In the genomic region with DNA sequence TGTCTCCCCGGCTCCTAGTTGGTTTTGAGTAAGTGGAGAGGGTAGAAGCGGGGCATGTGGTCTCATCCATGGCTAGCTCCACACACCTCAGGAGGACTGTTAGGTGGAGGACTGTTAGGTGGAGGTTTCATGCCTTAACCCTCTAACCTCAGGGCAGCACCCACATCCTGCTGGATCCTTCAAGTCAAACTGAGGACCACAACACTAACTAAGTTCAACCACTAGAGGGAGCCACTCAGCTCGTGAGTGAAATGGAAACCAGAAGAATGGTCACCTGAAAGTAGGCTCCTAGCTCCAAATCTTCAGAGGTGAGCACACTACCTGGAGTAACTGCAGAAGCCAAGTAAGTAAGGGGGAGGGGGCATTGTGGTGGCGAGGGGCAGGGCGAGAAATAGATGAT, we compare ENCODE assay signal across 11 mouse cellular contexts. TPM values are rescaled to one million over a fixed set of nuclear protein-coding genes. Genes with fewer than 3 reads are reported as not detected.
A peak's percentile ranks its signal among the peaks of the same experiment; 100 is the strongest.
DNase-seq lines count a peak whose midpoint lies in the region; ATAC-seq and TF ChIP-seq lines count a peak whose summit lies in the region.
"Had no signal": no experiment of that assay in that cellular context is flagged by ENCODE, and none has a peak within 500 bp of the region (broad histone marks: within the 10 kb centered on the region; RNA-seq: fewer than 3 reads in every experiment).

No protein-coding gene starts in this region.

- no peaks in the 10 kb centered on the region for H3K36me3 ChIP-seq in forebrain, postnatal 0 days (ENCODE audit: insufficient read depth)
- H3K36me3 ChIP-seq in forebrain, embryonic 16.5 days (ENCODE audit: control insufficient read depth, insufficient read depth), result no peaks in the 10 kb centered on the region; the same call in 1 of the 2 replicates
- H3K36me3 ChIP-seq in testis, adult 2 months (ENCODE audit: control insufficient read depth, insufficient read depth, low read length), result no peaks in the 10 kb centered on the region
- no peaks in the 10 kb centered on the region for H3K36me3 ChIP-seq in hindbrain, embryonic 14.5 days (replicated peaks; ENCODE audit: control insufficient read depth, insufficient read depth)

- H3K9me3 ChIP-seq in forebrain, postnatal 0 days (ENCODE audit: low read length), result no peaks in the 10 kb centered on the region
- H3K9me3 ChIP-seq in forebrain, embryonic 16.5 days (ENCODE audit: control insufficient read depth, low read length), result peaks cover 2% of the 10 kb centered on the region; the same call in 1 of the 2 replicates
- H3K9me3 ChIP-seq in hindbrain, embryonic 14.5 days (ENCODE audit: control insufficient read depth, low read length), result 0 out of 2 replicates have a peak, but pooled peaks cover 6% of the 10 kb centered on the region

- no peak for ATAC-seq in forebrain, postnatal 0 days
- no peak for ATAC-seq in forebrain, embryonic 16.5 days
- peak; percentile 73 for ATAC-seq in granulocyte monocyte progenitor cell, adult 5-6 weeks (replicated peaks; ENCODE audit: poor library complexity, severe bottlenecking)
- no peak for ATAC-seq in hindbrain, embryonic 14.5 days (ENCODE audit: low FRiP score)
- ATAC-seq: hindbrain, embryonic 16.5 days had no signal

- H3K4me2 ChIP-seq in forebrain, postnatal 0 days (ENCODE audit: low read depth), result no peak overlapping the region
- no peak overlapping the region for H3K4me2 ChIP-seq in forebrain, embryonic 16.5 days (ENCODE audit: low read length)
- H3K4me2 ChIP-seq in hindbrain, embryonic 14.5 days (replicated peaks), result no peak overlapping the region

- WGBS in forebrain, postnatal 0 days, result 56% methylated on average over 5 of the region's 5 CpGs
- WGBS in forebrain, embryonic 16.5 days, result 49% methylated on average over 5 of the region's 5 CpGs
- 53% methylated on average over 5 of the region's 5 CpGs for WGBS in hindbrain, embryonic 14.5 days

- H3K9ac ChIP-seq in forebrain, postnatal 0 days, result no peak overlapping the region
- no peak overlapping the region for H3K9ac ChIP-seq in forebrain, embryonic 16.5 days (replicated peaks; ENCODE audit: low read depth, low read length)
- H3K9ac ChIP-seq in hindbrain, embryonic 14.5 days, result no peak overlapping the region

- H3K27me3 ChIP-seq in forebrain, postnatal 0 days (ENCODE audit: insufficient read depth, low read length), result no peaks in the 10 kb centered on the region
- no peaks in the 10 kb centered on the region for H3K27me3 ChIP-seq in forebrain, embryonic 16.5 days (replicated peaks; ENCODE audit: control insufficient read depth, insufficient read depth, low read length)
- H3K27me3 ChIP-seq in testis, adult 2 months (ENCODE audit: control insufficient read depth, insufficient read depth, low read length), result no peaks in the 10 kb centered on the region
- peaks cover 10% of the 10 kb centered on the region; the same call in 1 of the 2 replicates for H3K27me3 ChIP-seq in hindbrain, embryonic 14.5 days (ENCODE audit: control insufficient read depth, insufficient read depth, low read length)

- H3K27ac ChIP-seq in forebrain, postnatal 0 days (ENCODE audit: low read depth, low read length), result no peak overlapping the region
- no peak overlapping the region for H3K27ac ChIP-seq in forebrain, embryonic 16.5 days (ENCODE audit: low read length)
- no peak overlapping the region for H3K27ac ChIP-seq in testis, adult 2 months (ENCODE audit: control insufficient read depth, insufficient read depth, low read depth, low read length)
- H3K27ac ChIP-seq in hindbrain, embryonic 14.5 days, result no peak overlapping the region

- TF ChIP-seq POLR2A in testis, adult 2 months (IDR thresholded peaks at IDR 0.05; ENCODE audit: control insufficient read depth, low read depth, low read length), result no peak

- TF ChIP-seq CTCF in forebrain, postnatal 0 days (IDR thresholded peaks at IDR 0.05; ENCODE audit: low read depth), result peak; percentile 62
- peak; percentile 32; the same call in 1 of the 2 replicates for TF ChIP-seq CTCF in testis, adult 2 months (IDR thresholded peaks at IDR 0.05; ENCODE audit: control insufficient read depth, insufficient read depth, insufficient replicate concordance, low read depth, low read length)

- no peaks in the 10 kb centered on the region for H3K4me1 ChIP-seq in forebrain, postnatal 0 days (ENCODE audit: insufficient read depth)
- H3K4me1 ChIP-seq in forebrain, embryonic 16.5 days (replicated peaks; ENCODE audit: control insufficient read depth, insufficient read depth, low read length), result no peaks in the 10 kb centered on the region
- H3K4me1 ChIP-seq in testis, adult 2 months (ENCODE audit: control insufficient read depth, insufficient read depth, low read length), result no peaks in the 10 kb centered on the region
- H3K4me1 ChIP-seq in hindbrain, embryonic 14.5 days (replicated peaks; ENCODE audit: control insufficient read depth, insufficient read depth, low read length), result no peaks in the 10 kb centered on the region

- no peak overlapping the region for H3K4me3 ChIP-seq in forebrain, postnatal 0 days (ENCODE audit: low read depth, low read length)
- H3K4me3 ChIP-seq in forebrain, embryonic 16.5 days (replicated peaks; ENCODE audit: low read length), result no peak overlapping the region
- no peak overlapping the region for H3K4me3 ChIP-seq in testis, adult 2 months (ENCODE audit: control insufficient read depth, low read depth, low read length)
- H3K4me3 ChIP-seq in hindbrain, embryonic 14.5 days (replicated peaks; ENCODE audit: low read length), result no peak overlapping the region
- H3K4me3 ChIP-seq: megakaryocyte, embryonic 14.5 days had no signal

- no peak for DNase-seq in forebrain, postnatal 0 days
- DNase-seq in testis, postnatal 10 days (ENCODE audit: low spot score), result no peak
- peak; percentile 56 for DNase-seq in thymus, postnatal 4 days
- no peak for DNase-seq in spleen, adult 12 weeks (ENCODE audit: low spot score)
- no peak for DNase-seq in hindbrain, embryonic 14.5 days (ENCODE audit: low spot score)

RNA-seq across cellular contexts. Expression of a gene that starts 7.6 kb away (rescaled TPM):
- total RNA-seq in forebrain, postnatal 0 days (2014; rRNA removed), result 123 and 127 TPM in 2 replicates
- 30.7 and 38.5 TPM in 2 replicates for polyA plus RNA-seq in forebrain, postnatal 0 days (2015; fragmentation: Nextera tagmentation; extraction: Ambion mirVana)
- 17.3 and 17.6 TPM in 2 replicates for polyA plus RNA-seq in forebrain, embryonic 16.5 days (2015; fragmentation: Nextera tagmentation; extraction: Ambion mirVana)
- polyA plus RNA-seq in testis, adult 2 months (2012; rRNA removed), result 0.14 and 0.19 TPM in 2 replicates
- total RNA-seq in granulocyte monocyte progenitor cell, adult 5-6 weeks (2014; fragmentation: Nextera tagmentation), result not detected in 2 replicates
- 0.09 TPM in 1 of 2 replicates, not detected in the other for total RNA-seq in granulocyte monocyte progenitor cell, adult 5-6 weeks (2017)
- 23.0 and 27.9 TPM in 2 replicates for polyA plus RNA-seq in hindbrain, embryonic 14.5 days (2014; fragmentation: Nextera tagmentation; extraction: Ambion mirVana)

RNA-seq across cellular contexts. Expression of a gene that starts 18.3 kb away (rescaled TPM):
- 2.2 and 3.0 TPM in 2 replicates for total RNA-seq in forebrain, postnatal 0 days (2014; rRNA removed)
- 1.5 and 2.6 TPM in 2 replicates for polyA plus RNA-seq in forebrain, postnatal 0 days (2015; fragmentation: Nextera tagmentation; extraction: Ambion mirVana)
- 3.0 and 6.3 TPM in 2 replicates for polyA plus RNA-seq in forebrain, embryonic 16.5 days (2015; fragmentation: Nextera tagmentation; extraction: Ambion mirVana)
- 0.02 and 0.12 TPM in 2 replicates for polyA plus RNA-seq in testis, adult 2 months (2012; rRNA removed)
- total RNA-seq in granulocyte monocyte progenitor cell, adult 5-6 weeks (2014; fragmentation: Nextera tagmentation), result 28.1 and 28.6 TPM in 2 replicates
- 5.2 and 7.3 TPM in 2 replicates for total RNA-seq in granulocyte monocyte progenitor cell, adult 5-6 weeks (2017)
- 2.4 and 2.6 TPM in 2 replicates for polyA plus RNA-seq in hindbrain, embryonic 14.5 days (2014; fragmentation: Nextera tagmentation; extraction: Ambion mirVana)

RNA-seq across cellular contexts. Expression of a gene that starts 18.3 kb away (rescaled TPM):
- 12.9 and 13.3 TPM in 2 replicates for total RNA-seq in forebrain, postnatal 0 days (2014; rRNA removed)
- polyA plus RNA-seq in forebrain, postnatal 0 days (2015; fragmentation: Nextera tagmentation; extraction: Ambion mirVana), result 4.7 and 6.0 TPM in 2 replicates
- 8.8 and 10.2 TPM in 2 replicates for polyA plus RNA-seq in forebrain, embryonic 16.5 days (2015; fragmentation: Nextera tagmentation; extraction: Ambion mirVana)
- 1.7 and 1.9 TPM in 2 replicates for polyA plus RNA-seq in testis, adult 2 months (2012; rRNA removed)
- total RNA-seq in granulocyte monocyte progenitor cell, adult 5-6 weeks (2014; fragmentation: Nextera tagmentation), result 23.2 and 33.9 TPM in 2 replicates
- 24.1 and 26.8 TPM in 2 replicates for total RNA-seq in granulocyte monocyte progenitor cell, adult 5-6 weeks (2017)
- polyA plus RNA-seq in hindbrain, embryonic 14.5 days (2014; fragmentation: Nextera tagmentation; extraction: Ambion mirVana), result 6.0 and 6.6 TPM in 2 replicates

RNA-seq across cellular contexts. Expression of a gene that starts 41.3 kb away (rescaled TPM):
- total RNA-seq in forebrain, postnatal 0 days (2014; rRNA removed), result 1.00 and 1.5 TPM in 2 replicates
- polyA plus RNA-seq in forebrain, postnatal 0 days (2015; fragmentation: Nextera tagmentation; extraction: Ambion mirVana), result 3.8 and 4.9 TPM in 2 replicates
- polyA plus RNA-seq in forebrain, embryonic 16.5 days (2015; fragmentation: Nextera tagmentation; extraction: Ambion mirVana), result 2.3 and 3.7 TPM in 2 replicates
- polyA plus RNA-seq in testis, adult 2 months (2012; rRNA removed), result 29.5 and 33.4 TPM in 2 replicates
- not detected in 2 replicates for total RNA-seq in granulocyte monocyte progenitor cell, adult 5-6 weeks (2014; fragmentation: Nextera tagmentation)
- total RNA-seq in granulocyte monocyte progenitor cell, adult 5-6 weeks (2017), result not detected in 2 replicates
- polyA plus RNA-seq in hindbrain, embryonic 14.5 days (2014; fragmentation: Nextera tagmentation; extraction: Ambion mirVana), result 0.18 TPM in 1 of 2 replicates, not detected in the other
- polyA plus RNA-seq: stomach, embryonic 14.5 days had no signal

Comparison
In these comparisons a context has a peak if more than half of its experiments do, and no peak if none do; other contexts are left out.
1. RNA of a gene that starts 7.6 kb away (polyA plus RNA-seq): 30.7 to 38.5 TPM in forebrain, postnatal 0 days, 23.0 to 27.9 TPM in hindbrain, embryonic 14.5 days and 17.3 to 17.6 TPM in forebrain, embryonic 16.5 days; 0.14 to 0.19 TPM in testis, adult 2 months; every median in the first group is over 10 times any median in the second.